Mouse (Mus musculus) kidney, adult 11 months (tissue): ENCODE results near the gene D3Ertd254e.
"Not testable (repeated sequence)": the region's sequence is repeated elsewhere in the genome, so short reads cannot be mapped to it uniquely, and the experiment has no call there.

Experiments
- DNase-seq: peaks from one replicate; pipeline ENCODE4 v3.0.0; 2022

The D3Ertd254e gene

DNA sequence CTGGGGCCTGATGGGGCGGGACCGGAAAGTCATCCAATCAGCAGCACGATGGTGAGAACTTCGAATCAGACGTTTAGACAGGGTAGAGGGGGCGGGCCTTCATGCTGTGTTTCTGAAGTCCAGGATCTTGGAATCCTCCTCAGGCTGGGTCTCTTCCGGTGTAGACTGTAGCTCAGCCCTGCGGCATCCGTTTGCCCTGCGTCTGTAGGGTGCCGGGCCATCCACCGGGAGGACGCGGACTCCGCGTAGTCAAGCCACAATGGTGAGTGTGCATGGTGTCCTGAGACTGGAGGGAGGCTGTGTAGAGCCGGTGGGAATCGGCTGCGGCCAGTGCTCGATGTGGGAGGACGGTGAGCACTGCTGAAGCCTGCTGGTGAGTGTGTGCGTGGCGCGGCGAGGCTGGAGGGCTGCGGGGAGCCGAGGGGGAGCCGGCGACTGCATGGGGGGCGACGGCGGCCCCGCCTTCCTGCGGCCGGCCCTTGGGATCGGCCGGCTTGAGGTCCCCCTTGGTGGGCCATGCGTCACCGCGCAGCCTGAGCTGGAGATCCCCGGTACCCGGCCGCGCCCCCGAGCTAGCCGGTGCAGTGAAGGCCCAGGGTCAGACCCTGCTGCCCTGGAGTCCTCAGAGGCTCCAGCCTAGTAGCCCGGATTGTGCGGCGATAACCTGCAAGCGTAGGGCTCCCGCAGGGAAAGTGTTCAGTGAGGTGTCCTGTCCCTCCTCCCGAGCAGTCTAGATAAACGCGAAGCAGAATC, at the start of gene D3Ertd254e:
Gene D3Ertd254e (plus strand): TSS at position 84 of the 753 bp plus-strand sequence.
- DNase-seq, result peak; percentile 94

DNA sequence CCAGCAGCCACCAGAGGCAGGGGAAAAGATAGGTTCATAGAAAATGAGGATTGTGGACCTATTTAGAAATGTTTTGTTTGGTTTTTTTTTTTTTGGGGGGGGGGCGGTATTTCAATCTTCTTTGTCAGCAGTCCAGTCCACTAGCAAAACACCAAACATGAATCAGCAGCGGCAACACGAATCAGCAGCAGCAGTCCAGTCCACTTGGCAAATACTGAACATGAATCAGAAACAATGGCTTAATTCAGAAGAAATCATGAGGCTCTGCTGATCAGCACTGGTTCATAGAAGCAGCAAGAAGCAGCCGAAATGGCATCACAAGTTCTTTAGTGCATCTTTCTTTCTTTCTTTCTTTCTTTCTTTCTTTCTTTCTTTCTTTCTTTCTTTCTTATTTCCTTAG, 34.7 kb upstream of the D3Ertd254e start:
- no peak for DNase-seq

DNA sequence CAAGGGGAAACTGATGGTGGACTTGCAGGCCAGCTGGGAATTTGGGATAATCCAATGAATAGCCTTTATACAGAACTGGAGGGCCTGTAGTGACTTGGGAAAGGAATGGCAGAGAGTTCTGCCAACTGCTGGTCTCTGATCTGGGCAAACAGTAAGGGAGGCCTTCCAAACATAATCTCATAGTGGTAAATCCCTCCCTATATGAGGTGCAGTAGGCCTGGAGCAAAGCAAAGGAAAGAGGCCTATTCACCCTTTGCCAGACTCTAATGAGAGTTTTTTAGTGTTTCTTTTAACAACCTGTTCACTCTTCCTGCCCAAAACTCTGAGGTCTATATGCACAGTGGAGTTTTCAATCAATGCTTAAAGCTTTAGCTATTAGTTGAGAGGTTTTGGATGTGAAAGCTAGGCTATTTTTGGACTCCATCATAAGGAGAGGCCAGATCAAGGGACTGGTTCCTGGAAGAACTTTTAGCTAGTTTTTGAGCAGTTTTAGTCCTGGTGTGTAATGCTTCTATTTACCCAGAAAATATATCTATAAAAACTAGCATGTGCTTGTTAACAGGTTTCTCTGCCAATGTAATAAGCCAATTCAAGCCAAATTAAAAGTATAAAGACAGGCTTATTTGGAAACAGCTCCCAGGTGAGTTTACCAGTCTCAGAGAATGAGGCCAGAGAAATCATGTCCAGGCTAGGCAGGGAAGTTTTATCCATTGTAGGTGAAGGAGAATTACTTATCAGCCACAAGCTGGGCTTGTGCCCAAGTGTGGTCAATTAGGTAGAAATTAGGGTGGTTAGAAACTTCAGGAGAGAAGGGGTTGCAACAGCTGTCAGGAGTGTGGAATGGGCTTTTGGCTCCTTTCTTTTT, 30.9 kb upstream of the D3Ertd254e start:
- no peak for DNase-seq

DNA sequence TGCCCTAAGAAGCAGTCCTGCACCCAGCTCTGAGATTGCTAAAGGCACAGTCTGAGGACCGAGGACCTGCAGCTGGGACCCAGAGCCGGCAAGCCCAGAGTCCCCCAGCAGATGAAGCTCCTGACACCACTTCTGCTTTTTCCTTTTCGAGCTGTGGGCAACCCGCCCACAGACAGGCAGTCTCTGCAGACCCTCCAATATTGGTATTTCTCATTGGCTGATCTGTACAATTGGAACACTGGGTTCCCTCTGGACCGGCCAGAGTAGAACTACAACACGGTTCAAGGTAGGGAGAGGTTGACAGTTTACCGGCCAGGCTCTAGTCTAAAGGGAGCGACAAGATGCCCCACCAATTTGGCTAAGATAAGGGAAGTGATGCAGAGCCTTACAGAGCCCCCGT, 24.6 kb upstream of the D3Ertd254e start:
- not testable (repeated sequence) for DNase-seq

DNA sequence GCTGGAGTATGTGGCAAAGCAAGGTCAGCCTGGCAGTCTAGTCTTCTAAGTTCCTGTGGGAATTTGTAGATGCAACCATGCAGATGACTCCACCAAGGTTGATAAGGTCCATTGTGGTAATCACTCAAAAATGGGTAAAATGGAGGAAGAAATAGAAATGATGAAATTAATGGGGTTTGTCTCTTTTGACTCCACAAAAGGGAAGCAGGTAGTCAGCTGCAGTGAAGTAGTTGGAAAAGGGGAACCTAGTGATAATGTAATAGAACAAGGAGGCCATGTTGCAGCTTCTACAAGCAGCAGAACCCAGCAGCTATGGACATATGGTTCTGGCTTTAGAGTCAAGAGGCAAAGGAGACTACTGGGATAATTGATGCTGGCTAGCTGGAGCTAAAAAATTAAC, 14.7 kb upstream of the D3Ertd254e start:
- no peak for DNase-seq

DNA sequence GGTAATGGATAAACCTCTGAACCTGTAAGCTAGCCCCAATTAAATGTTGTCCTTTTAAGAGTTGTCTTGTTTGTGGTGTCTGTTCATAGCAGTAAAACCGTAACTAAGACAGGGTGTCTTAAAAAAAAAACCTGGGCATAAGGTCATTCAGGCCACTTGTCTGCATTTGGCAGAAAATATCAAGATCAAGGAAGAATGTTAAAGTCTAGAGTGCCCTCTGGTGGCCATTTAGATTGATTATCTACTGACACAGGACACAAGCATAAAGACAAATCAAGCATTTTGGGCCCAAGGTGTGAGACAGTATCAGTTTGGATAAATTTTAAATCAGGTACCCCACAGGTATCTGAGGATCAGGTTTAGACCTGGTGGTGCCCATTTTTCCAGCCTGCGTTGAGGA, 13.3 kb upstream of the D3Ertd254e start:
- no peak for DNase-seq

DNA sequence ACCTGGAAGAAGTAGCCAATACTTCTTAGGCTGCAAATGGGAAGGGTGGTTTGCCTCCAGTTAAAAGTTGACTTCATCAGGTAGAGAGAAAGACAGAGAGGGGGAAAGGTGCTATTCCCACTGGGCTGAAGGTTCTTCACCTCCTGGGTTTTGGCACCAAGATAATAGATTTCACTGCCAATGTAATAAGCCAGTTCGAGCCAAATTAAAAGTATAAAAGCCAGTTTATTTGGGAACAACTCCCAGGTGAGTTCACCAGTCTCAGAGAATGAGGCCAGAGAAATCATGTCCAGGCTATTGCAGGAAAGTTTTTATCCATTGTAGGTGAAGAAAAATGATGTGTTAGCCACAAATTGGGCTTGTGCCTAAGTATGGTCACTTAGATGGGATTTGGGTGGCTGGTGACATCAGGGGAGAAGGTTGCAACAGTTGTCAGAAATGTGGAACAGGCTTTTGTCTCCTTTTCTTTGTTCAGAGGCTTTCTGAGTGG, 12.6 kb upstream of the D3Ertd254e start:
- DNase-seq, result no peak

DNA sequence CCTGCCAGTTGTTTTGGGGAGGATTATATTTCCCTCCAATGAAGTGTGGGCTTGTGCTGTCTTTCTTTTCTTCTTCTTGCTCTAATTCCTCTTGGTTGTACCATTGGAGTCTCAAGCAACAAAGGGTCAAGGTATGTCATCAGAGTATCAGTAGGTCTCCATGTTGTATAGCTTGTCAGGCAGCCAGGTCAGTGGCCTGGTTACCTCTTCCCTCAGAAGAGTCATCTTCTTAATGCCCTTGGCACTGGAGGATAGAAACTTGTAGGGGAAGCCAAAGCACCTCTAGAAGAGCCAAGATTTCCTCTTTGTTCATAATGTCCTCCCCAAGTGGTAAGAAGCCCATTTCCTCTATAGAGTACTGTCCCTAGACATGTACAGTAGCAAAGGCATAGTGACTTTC, 11.8 kb upstream of the D3Ertd254e start:
- no peak for DNase-seq

DNA sequence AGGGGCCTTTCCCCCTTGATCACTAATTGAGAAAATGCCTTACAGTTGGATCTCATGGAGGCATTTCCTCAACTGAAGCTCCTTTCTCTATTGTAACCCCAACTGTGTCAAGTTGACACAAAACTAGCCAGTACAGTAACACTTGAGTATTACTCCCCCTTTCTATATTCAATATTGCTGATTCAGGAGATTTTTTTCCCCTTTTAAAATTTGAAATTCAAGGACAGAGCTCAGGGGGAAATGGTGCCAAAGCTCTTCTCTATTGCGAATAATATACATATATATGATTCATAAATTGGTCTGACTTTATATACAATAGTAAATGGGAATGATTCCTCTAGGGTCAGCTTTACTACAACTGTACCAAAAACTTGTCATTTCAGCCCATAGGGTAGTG, 282 bp upstream of the D3Ertd254e start:
- DNase-seq, result no peak

DNA sequence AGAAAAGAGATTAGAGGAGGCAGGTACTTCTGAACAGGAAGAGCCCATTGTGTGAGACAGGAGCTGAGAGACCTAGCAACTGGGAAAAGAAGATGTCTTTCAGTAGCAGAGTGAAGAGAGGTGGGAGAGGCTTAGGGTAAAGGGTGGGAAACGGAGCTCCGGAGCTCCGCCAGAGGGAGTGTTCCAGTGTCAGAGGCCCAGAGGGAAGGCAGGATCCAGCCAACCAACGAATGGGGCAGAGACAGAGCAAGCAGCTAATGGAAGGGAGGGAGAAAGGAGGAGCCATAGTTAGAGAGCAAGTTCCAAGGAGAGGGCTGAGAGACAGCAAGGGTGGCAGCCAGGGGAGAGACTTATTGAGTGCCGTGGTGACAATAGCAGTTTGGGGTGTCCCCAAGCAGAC, 4.5 kb downstream of the D3Ertd254e start:
- DNase-seq, result no peak

DNA sequence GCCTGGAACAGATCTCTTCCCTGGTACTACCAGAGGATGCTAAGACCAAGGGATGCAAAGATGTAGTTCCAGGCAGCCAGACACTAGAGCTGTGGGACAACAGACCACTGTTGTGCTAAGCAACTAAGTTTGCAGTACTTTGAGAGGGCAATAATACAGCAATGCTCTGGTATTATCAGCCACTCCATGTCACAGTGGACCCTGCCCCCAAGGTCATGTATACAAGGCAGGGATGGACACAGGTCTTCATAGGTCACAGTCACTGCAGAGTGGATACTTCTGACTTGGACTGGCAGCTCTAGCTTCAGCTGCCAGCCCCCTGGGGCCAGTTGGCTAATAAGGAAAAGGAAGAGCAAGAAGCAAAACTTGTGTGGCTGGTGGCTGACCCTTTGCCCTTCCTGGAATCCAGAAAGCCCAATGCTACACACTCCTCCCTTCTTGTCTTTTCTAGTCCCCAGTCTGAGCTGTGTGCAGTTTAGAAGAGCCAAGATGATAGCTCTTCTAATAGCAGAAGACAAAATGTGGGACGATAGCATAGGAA, 19.9 kb downstream of the D3Ertd254e start:
- no peak for DNase-seq

DNA sequence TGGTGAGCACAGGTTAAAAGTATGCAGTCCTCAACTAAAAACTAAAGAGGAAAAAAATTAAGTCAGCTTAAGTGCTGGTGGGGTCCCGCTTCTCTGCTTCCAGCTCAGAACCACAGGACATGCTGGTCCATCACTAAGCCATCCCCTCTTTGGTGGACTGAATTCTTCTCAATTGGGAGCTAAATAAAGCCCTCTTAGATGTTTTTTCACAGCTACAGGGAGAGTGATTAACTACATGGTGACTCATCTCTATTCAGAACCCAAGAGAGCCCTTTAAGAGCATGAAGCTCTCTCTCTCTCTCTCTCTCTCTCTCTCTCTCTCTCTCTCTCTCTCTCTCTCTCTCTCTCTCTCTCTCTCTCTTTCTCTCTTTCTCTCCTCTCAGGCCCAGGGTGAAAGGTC, 20.5 kb downstream of the D3Ertd254e start:
- DNase-seq, result no peak

DNA sequence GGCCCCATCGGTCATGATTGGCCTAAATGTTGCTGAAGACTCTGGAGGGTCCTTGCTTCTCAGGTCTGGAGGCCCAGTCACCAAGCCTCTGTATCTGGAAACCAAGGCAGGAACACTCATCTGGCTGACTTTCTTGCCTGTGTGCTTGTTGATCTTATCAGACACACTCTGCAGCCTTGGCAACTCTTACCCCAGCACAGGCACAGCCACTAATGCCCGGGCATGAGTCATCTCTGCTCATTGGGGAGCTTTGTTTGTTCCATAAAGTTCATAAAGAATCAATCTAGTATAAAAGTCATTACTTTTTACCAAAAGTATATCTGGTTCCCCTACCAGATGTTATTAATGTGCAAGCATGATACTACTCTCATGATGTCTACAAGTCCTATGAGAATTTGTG, 22.9 kb downstream of the D3Ertd254e start:
- no peak for DNase-seq

DNA sequence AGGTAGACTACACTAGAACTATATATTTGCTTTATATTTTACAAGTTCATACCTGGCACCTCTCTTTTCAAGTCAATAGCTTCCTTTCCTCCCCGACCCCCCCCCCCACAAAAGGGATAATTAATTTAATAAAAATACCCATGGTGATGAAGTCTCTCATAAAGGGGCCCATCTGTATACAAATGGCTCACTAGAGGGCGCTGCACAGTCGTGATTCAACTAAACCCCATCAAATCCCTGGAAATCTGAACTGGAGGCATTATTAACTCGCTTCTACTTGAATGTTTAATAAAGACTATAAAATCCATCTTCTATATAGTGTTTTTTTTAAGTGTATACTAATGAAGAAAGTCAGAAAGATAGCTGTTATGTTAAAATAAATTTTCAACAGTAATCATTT, 30.7 kb downstream of the D3Ertd254e start:
- DNase-seq, result no peak

DNA sequence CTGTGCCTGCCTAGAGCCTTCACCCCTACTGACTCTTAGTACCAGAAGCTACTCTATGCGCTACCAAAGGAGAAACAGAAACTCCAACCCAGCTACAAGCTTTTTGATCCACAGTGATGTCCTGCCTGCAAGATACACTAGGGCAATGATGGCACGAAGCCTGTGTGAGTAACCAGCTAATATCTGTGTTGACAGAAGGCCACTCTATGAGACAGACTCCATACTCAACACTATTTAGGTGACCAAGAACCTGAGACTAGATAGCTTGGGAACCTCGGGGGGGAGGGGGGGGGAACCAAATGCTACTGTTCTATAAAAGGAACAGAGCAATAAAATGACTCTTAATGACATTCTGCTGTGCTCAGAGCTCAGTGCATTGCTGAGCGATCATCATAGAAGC, 35.7 kb downstream of the D3Ertd254e start:
- no peak for DNase-seq

DNA sequence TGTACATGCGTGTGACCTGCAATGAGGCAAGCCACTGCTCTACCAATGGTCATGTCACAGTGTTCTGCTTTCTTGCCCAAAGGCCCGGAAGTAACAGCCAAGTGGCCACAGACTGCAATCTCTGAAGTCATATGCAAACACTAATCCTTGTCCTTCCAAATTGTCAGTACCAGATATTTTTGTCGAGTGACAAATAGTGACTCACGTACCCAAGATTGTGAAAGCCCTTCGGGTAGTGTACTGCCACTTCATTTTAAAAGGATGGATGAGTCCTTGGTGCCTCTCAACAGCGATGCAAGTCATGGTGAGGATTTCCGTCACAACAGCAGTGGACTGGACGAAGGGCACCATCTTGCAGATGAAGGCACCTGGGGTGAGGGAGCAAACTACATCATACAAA, 38.4 kb downstream of the D3Ertd254e start:
- DNase-seq, result no peak

DNA sequence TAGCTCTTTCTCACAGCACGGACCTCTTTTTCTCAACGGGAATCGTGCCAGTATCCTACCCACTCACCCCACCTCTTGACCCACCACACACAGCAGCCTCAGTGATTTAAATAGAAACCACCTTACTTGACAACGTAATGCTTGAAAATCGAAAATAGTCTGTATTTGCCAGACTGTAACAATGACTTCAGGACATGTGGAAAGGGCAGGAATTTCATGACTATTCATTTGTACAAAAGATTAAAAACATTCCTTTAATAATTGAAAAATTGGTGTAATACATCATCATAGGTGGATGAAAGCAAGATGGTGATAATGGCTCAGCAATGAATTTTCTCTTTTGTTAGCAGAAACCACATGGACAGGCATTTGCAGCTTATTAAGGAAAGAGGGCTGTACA, 50.3 kb downstream of the D3Ertd254e start:
- no peak for DNase-seq

DNA sequence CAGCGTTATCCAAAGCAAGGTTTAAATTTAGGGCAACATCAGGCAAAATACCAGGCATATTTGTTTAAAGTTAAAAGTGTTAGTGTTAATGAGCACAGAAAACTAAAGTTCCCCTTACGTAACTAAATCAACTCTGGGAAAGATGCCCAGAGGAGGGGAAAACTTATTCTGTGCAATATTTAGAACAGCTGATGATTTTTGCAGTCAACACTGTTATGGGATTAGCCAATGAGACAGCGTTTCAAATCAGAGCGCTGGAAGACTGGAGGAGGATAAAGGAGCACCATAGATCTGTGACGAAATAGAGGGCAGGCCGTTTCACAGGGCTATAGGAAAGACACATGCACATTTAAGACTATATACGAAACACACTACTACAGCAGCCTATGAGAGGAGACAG, 52.1 kb downstream of the D3Ertd254e start:
- no peak for DNase-seq

DNA sequence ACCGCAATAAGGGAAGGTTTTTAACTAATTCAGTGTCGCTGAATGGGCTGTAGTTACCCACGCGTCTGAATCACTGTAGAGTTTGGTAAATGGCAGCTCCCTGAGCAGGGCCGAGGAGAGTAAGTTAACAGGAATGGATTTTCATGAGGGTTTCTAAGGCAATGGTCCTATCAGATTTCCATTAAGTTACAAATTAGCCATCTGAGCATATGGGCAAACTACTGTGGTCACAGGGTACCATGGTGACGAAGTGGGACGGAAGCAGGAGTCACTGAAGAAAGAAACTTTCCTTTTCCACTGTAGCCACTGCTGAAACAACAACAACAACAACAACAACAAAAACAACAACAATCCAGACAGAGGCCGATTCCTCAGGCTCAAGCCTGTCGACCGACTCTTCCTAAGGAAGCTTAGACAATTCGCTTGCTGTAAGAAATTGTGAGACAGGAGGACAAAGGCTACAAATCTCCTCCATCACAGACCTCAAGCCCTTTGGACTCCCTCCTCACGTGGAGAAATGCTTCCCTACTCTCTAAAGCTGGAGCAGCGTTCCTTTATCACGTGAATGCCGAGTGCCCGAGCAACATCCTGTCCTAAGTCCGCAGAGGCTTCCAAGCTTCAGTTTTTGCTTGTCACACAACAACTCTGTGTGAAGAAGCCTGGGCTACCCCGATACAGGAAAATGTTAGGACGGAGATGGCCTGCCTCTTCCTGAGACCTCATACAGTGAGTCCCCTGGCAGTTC, 56.9 kb downstream of the D3Ertd254e start:
- peak; percentile 76 for DNase-seq

DNA sequence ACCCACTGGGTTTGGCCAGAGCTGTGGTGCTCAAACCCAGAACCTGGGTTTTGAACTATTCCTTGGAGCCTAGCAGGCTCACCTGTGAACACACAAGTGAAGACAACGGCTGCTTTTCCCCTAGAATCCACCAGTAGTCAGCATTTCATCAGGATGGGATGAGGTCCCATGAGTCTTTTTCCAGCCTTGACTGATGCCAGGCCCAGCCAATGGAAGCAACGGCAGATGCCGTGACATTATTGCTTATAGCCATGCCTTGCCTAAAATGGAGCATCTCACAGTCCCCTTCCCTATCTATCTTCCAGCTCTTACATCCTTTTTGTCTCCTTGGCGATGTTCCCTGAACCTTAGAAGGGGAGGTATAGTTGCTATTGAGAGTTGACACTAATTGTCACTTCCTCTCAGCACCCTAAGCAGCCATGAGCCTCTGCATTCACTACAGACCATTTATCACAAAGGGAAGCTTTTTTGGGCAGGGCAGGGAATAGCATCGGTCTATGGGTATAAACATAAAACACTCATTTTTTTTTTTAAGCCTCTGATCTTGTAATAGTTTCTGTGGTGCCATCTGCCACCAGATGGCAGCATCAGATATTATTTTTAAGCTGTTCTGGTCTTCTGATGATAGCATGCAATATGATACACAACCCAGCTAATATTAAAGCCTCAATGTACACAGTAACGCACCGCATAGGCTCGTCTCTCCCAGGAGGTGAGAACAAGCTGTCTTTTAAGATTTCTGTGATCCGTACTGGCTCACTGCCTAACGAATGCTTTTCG, 59.1 kb downstream of the D3Ertd254e start:
- DNase-seq, result peak; percentile 11

DNA sequence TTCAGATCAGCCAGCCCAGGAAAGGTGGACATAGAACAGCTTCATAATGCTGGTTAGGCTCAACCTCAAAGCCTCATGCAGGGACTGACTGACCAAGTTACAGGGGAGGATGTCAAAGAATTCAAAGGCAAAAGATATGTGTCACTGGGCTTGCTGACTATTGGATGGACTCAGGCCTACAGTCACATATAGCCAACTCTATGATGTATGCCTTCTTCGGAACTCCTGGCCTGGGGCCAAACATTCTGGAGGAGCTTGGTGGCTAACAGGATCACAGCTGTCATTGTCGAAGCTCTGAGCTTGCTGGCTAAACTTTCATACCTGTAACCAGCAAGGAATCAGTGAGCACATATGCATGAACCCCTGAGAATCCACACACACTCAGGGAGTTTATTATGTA, 60.1 kb downstream of the D3Ertd254e start:
- DNase-seq, result no peak

DNA sequence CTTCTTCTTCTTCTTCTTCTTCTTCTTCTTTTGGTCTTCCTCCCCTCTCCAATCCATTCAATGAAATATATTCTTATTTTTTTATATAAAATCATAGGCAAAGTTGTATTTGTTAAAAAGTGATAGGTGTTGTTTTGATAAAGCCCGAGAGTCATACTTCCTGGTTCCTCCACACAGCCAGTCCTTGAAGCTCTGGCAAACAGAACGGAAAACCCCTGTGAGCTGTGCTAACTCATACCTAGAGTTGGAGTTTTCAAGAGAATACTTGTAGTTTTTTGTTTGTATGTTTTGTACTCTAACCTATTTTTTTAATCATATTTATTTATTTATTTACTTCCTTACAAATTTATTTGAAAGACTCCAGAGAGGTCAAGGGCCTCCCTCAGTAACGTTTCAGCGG, 61.9 kb downstream of the D3Ertd254e start:
- no peak for DNase-seq
